Mouse (Mus musculus) megakaryocyte, embryonic 14.5 days (primary cell): ENCODE data around the gene Mccc1. TPM values are rescaled to one million over a fixed set of nuclear protein-coding genes. Genes with fewer than 3 reads are reported as not detected.

Source experiments
- H3K27me3 ChIP-seq: replicated peaks from 2 replicates; pipeline ENCODE3; 2012; ENCODE audit warnings: inconsistent platforms
- H3K36me3 ChIP-seq: replicated peaks from 2 replicates; pipeline ENCODE3; 2012; ENCODE audit warnings: low read length, inconsistent platforms, mixed read lengths
- H3K4me1 ChIP-seq: 2 replicates; pipeline ENCODE4 v1.6.1; 2012; ENCODE audit warnings: inconsistent platforms
- H3K4me3 ChIP-seq: replicated peaks from 2 replicates; pipeline ENCODE3; 2012; ENCODE audit warnings: moderate library complexity, mild to moderate bottlenecking, inconsistent platforms
- H3K9me3 ChIP-seq: 2 replicates; pipeline ENCODE4 v1.6.1; 2012; ENCODE audit warnings: inconsistent platforms
- FLI1 ChIP-seq: IDR thresholded peaks from 2 replicates; pipeline ENCODE4 v1.6.1; 2012; ENCODE audit warnings: low read length, inconsistent platforms, mixed read lengths
- GATA1 ChIP-seq: IDR thresholded peaks from 3 replicates; pipeline ENCODE4 v1.6.1; 2012; ENCODE audit warnings: mixed read lengths, low read length, inconsistent platforms, borderline replicate concordance
- polyA plus RNA-seq: library from polyadenylated mRNA; stranded (reverse); fragments of >175 nt; gene quantifications from 2 replicates; pipeline ENCODE4 v1.2.3, GENCODE M21; 2012; ENCODE audit warnings: low replicate concordance; ENCODE audit not compliant: insufficient read depth

Mccc1 gene
- polyA plus RNA-seq, 1 experiment = 0.82 TPM

- Histone ChIP-seq H3K4me3 (peak overlapping the region; percentile 15), H3K27me3 (no peaks in the 10 kb centered on the region), H3K9me3 (no peaks in the 10 kb centered on the region), H3K4me1 (peaks cover 49% of the 10 kb centered on the region), H3K36me3 (peaks cover 67% of the 10 kb centered on the region)
- TF ChIP-seq GATA1 (no peak), FLI1 (no peak)
Measured at GRCm38 (mm10) chr3:35967366-35967921, 33.0 kb downstream of the Mccc1 start.

DNA sequence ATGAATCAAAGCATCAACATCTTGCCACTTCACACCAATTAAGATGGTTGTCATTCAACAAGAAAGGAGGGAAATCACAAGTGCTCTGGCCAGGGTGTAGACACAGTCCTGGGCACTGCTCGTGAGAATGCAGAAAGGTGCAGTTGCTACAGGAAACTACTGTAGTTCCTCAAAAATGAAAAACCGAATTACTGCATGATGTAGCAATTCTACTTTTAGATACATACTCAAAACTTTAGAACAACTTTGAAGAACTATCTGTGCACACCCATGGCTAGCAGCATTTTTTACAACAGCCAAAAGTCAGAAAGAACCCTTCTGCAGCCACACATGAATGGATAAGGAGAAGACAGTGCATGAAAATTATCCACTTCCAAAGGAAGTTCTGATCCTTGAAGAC, 34.0 kb downstream of the Mccc1 start:
- H3K4me1 ChIP-seq = peaks cover 40% of the 10 kb centered on the region
- no peaks in the 10 kb centered on the region for H3K27me3 ChIP-seq
- peak overlapping the region; percentile 53 for H3K4me3 ChIP-seq
- TF ChIP-seq GATA1 (no peak), FLI1 (no peak)
- H3K36me3 ChIP-seq = peaks cover 66% of the 10 kb centered on the region
- no peaks in the 10 kb centered on the region for H3K9me3 ChIP-seq

DNA sequence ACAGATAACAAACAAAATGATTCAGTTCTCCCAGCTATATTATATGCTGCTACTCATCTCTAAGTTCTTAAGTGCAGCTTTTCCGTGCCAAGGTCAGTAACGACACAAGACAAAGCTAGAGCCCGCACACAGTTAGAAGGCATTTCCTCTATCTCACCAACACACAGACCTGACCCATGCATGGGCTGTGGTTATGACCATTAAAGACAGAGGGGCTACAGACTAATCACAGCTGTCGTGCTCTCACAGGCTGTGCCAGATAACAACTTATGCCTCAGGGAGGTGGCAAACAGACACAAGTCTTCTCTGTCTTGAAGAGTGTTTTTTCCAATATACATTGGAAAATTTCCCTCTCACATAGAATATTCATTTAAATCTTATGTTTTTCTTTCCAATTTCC, 35.5 kb downstream of the Mccc1 start:
- no peak for TF ChIP-seq GATA1
- peaks cover 70% of the 10 kb centered on the region for H3K36me3 ChIP-seq
- no peak overlapping the region for H3K4me3 ChIP-seq
- H3K9me3 ChIP-seq = no peaks in the 10 kb centered on the region
- no peaks in the 10 kb centered on the region for H3K27me3 ChIP-seq
- peaks cover 39% of the 10 kb centered on the region for H3K4me1 ChIP-seq

DNA sequence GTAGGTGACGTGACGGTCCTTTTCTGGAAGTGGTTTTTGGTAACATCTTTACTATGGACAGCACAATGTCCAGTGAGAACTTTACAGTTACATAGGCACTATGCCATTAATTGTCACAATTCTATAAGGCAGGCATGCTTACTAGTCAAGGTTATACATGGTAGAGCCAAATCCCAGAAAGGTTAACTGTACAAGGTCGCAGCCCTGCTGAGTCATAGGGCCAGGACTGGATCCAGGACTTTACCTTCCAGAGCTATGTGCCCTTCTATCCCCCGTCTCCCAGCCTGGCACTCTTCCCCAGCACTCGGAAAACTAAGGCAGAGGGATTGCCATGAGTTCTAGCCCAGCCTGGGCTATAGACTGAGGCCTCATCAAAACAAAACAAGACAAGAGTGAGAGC, 36.6 kb downstream of the Mccc1 start:
- peaks cover 72% of the 10 kb centered on the region for H3K36me3 ChIP-seq
- no peaks in the 10 kb centered on the region for H3K27me3 ChIP-seq
- TF ChIP-seq GATA1 (no peak), FLI1 (no peak)
- H3K4me3 ChIP-seq = no peak overlapping the region
- no peaks in the 10 kb centered on the region for H3K9me3 ChIP-seq
- H3K4me1 ChIP-seq = peaks cover 33% of the 10 kb centered on the region

- H3K27me3 ChIP-seq = no peaks in the 10 kb centered on the region
- H3K36me3 ChIP-seq = peaks cover 74% of the 10 kb centered on the region
- H3K9me3 ChIP-seq = no peaks in the 10 kb centered on the region
- H3K4me1 ChIP-seq = peaks cover 33% of the 10 kb centered on the region
- H3K4me3 ChIP-seq = no peak overlapping the region
- TF ChIP-seq FLI1 = no peak
- TF ChIP-seq GATA1 = no peak
Measured at GRCm38 (mm10) chr3:35963401-35963800, 37.1 kb downstream of the Mccc1 start.

- peaks cover 71% of the 10 kb centered on the region for H3K36me3 ChIP-seq
- H3K4me1 ChIP-seq = peaks cover 33% of the 10 kb centered on the region
- TF ChIP-seq GATA1 (no peak), FLI1 (no peak)
- no peaks in the 10 kb centered on the region for H3K27me3 ChIP-seq
- H3K9me3 ChIP-seq = no peaks in the 10 kb centered on the region
- H3K4me3 ChIP-seq = no peak overlapping the region
Measured at GRCm38 (mm10) chr3:35962967-35963366, 37.5 kb downstream of the Mccc1 start.

DNA sequence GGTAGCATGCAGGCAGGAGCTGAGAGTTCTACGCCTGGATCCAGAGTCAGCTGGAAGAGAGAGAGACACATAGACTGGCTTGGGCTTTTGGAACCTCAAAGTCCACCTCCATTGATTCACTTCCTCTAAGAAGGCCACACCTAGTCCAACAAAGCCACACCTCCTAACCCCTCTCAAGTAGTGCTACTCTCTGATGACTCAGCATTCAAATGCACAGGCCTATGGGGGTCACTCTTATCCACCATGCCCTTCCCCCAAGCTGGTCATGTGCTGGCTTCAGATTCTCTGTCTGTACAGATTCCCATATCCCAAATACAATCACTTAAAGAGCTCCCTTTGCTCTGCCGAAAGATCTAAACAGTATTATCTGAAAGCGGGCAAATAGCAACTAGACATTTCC, 43.2 kb downstream of the Mccc1 start:
- Histone ChIP-seq H3K4me3 (no peak overlapping the region), H3K9me3 (peaks cover 17% of the 10 kb centered on the region), H3K36me3 (peaks cover 79% of the 10 kb centered on the region), H3K27me3 (no peaks in the 10 kb centered on the region), H3K4me1 (peaks cover 4% of the 10 kb centered on the region; the same call in 1 of the 2 replicates)
- no peak for TF ChIP-seq FLI1
- TF ChIP-seq GATA1 = no peak

DNA sequence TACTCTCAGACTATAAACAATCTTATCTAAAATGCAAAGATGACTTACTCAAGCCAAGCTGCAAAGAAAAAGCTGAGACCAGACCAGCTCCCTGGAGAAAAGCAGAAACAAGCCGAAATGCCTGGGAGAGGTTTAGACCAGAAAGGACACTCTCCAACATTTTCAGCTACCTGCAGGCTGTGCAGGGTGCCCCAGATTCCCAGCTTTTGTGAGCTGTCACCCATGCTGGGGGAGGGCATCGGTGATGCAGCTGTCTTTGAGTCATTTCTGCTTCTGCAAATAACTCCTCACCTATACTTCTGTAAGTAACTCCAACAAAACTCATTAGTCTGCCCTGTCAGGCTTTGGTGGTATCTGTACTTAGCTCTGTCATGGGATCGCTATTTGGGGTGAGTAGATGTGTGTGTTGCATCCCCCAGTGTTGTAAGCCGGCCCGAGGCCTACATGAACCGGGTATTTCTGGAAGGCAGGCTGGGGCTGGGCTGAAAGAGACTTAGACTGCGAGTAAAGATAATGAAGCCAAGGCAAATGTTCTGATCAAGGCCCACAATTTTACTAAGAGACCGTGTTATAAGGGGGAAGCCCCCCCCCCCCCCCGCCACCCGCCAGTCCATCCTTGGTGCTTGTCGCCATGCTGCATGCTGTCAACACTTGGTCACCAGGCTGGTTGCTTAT, 45.4 kb downstream of the Mccc1 start:
- peaks cover 4% of the 10 kb centered on the region; the same call in 1 of the 2 replicates for H3K4me1 ChIP-seq
- H3K36me3 ChIP-seq = peaks cover 72% of the 10 kb centered on the region
- peaks cover 20% of the 10 kb centered on the region for H3K9me3 ChIP-seq
- H3K27me3 ChIP-seq = no peaks in the 10 kb centered on the region
- no peak overlapping the region for H3K4me3 ChIP-seq
- TF ChIP-seq GATA1 (no peak), FLI1 (no peak)

DNA sequence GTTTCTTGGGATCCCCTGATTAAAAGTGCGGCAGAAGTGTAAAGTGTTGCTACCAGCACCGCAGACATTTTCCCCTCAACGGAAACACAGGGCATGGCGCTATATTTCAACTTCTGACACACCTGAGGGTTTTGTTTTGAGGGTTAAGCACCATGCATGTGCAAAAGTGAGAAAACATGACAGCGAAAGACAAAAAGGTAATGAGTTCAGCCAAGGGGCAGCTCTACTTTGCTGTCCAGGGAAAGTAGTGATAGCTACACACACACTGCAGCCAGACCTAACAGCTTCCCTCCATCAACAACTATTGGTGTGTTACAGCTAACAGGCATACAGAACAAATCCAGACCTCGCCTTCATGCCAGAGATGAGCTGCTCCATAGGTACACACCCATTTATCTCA, 46.7 kb downstream of the Mccc1 start:
- no peak for TF ChIP-seq FLI1
- H3K9me3 ChIP-seq = peaks cover 20% of the 10 kb centered on the region
- H3K4me3 ChIP-seq = no peak overlapping the region
- peaks cover 4% of the 10 kb centered on the region; the same call in 1 of the 2 replicates for H3K4me1 ChIP-seq
- H3K36me3 ChIP-seq = peaks cover 62% of the 10 kb centered on the region
- H3K27me3 ChIP-seq = no peaks in the 10 kb centered on the region

- no peaks in the 10 kb centered on the region for H3K27me3 ChIP-seq
- H3K4me3 ChIP-seq = no peak overlapping the region
- peaks cover 58% of the 10 kb centered on the region for H3K36me3 ChIP-seq
- peaks cover 4% of the 10 kb centered on the region; the same call in 1 of the 2 replicates for H3K4me1 ChIP-seq
- TF ChIP-seq GATA1 (no peak), FLI1 (no peak)
- H3K9me3 ChIP-seq = peaks cover 20% of the 10 kb centered on the region
Measured at GRCm38 (mm10) chr3:35953184-35953583, 47.3 kb downstream of the Mccc1 start.
